Mouse (Mus musculus): ENCODE measurements around the gene Macrod1.
A peak's percentile ranks its signal among the peaks of the same experiment; 100 is the strongest.

The Macrod1 gene

DNA sequence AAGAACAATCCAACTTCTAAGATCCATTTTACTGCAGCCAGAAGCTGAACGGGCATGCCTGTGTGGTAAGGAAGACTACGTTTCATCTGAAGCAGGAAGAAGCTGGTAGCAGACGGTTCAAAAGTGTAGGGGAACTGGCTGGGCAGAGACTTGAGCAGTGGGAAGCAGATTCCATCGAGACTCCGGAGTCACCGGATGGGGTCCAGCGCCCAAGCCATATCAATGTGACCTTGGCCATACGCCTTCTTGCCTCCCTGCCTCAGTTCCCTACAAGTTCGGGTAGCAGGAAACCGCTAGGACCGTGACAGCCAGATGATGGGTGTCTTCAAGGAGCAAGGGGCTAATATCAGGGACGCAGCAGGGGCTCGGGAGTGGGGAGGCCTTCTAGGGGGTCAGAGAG is 183.7 kb downstream of the Macrod1 start:
- no peak for DNase-seq (ENCODE audit: low spot score)

DNA sequence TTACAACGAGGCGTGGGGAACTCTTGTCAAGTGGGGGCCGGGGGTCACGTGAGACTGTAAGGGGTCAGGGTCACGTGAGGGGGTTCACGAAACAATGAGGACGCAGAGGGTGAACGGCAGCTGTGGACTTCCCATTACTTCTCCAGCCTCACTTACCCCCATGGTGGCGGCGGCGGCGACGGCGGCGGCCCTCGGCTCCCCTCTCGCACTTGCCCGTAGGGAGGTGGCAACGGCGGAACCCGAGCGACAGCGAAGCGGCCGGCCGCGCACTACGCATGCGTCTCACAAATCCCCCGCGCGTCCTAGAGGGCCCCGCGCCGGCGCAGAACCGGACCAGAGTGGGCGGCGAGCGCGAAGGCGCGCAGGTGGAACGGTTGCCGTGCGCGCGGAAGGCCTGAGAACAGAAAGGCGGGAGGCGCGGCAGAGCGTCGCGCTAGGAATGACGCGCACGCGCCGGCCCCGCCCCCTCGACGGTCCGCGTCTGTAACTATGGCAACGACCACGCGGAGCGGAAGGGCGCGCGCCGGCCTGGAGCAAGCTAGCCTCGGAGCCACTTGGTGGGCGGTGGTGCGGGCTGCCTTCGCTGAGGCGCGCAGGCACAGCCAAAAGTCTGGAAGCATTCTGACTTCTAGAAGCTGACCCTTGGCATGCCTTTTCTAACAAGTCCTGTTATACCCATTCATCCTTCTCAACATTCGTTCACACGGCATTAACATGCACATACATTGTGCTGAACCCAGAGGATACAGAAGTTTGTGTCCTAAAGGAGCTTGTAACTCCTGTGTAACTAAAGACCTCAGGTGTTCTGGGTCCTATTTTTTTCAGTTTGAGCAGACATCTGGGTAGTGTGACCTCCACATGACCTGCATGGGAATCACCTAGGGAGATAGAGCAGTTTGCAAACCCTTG is 184.4 kb downstream of the Macrod1 start, which contains the start of gene Naa40:
TSS of gene Naa40 (minus strand) at position 402 of the 909 bp plus-strand sequence.
- DNase-seq (ENCODE audit: low spot score): peak; percentile 91

DNA sequence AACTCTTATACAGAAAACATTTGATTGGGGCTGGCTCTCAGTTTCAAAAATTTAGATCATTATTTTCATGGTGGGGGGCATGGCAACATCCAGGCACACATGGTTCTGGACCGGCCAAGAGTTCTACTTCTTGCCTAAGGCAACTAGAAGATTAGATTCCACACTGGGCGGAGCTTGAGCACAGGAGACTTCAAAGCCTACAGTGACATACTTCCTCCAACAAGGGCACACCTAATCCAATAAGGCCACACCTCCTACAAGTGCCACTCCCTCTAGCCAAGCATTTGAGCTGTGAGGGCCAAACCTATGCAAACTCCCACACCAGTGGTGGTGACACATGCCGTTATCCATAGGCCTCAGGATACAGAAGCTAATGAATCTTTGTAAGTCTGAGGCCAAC is 189.4 kb downstream of the Macrod1 start:
- DNase-seq (ENCODE audit: low spot score): no peak
